Mouse (Mus musculus) C2C12 (cell line): Measurements from ENCODE around the gene Palld.

Source experiments
- CEBPB ChIP-seq: IDR thresholded peaks from one replicate; pipeline ENCODE4 v1.6.1; 2011; ENCODE audit warnings: low read depth, mild to moderate bottlenecking, control low read depth, moderate library complexity
- CTCF ChIP-seq: IDR thresholded peaks from one replicate; pipeline ENCODE4 v1.5.1; 2011; ENCODE audit not compliant: control insufficient read depth, insufficient read depth, insufficient read length
- FOSL1 ChIP-seq: IDR thresholded peaks from one replicate; pipeline ENCODE4 v1.8.0; 2011; ENCODE audit warnings: mild to moderate bottlenecking, low read length; ENCODE audit not compliant: poor library complexity, insufficient read depth, severe bottlenecking
- MAX ChIP-seq: IDR thresholded peaks from one replicate; pipeline ENCODE4 v1.6.1; 2011; ENCODE audit warnings: mild to moderate bottlenecking, control low read depth
- USF1 ChIP-seq: IDR thresholded peaks from one replicate; pipeline ENCODE4 v1.6.1; 2011; ENCODE audit warnings: low read depth, mild to moderate bottlenecking, control low read depth, moderate library complexity

DNA sequence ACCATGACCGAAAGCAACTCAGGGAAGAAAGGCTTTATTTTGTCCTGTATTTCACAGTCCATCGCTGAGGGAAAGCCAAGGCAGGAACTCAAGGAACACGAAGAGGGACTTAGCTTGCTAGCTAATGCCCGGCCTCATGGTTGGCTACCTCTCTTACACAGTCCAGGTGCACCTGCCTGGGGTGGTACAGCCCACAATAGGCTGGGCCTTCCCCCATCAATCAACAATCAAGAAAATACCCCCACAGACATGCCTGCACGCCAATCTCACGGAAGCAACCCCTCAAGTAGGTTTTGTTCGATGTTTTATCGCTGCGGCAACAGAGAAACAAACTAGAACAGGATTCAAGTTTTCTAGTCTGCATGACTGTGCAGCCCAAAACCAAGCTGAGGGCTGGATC lies 426.3 kb downstream of the Palld start:
- no peak for TF ChIP-seq FOSL1
- TF ChIP-seq MAX = no peak
- TF ChIP-seq CTCF = no peak
- no peak for TF ChIP-seq CEBPB
- TF ChIP-seq USF1 = no peak
